Mouse (Mus musculus): ENCODE measurements around the gene Rspo1.

GRCm38 (mm10) chr4:124990325-124990724, 4.1 kb downstream of the Rspo1 start:
- TF ChIP-seq MYOD1 (IDR thresholded peaks at IDR 0.05; ENCODE audit: control insufficient read depth, insufficient read length, low read depth) (no peak), USF1 (IDR thresholded peaks at IDR 0.05; ENCODE audit: low read depth) (no peak), MYOG (IDR thresholded peaks at IDR 0.05; ENCODE audit: control insufficient read depth, extremely low read depth, insufficient read length) (no peak)

Data from C2C12 (cell line).